Mouse (Mus musculus) cortical plate, adult 2 months (tissue): ENCODE results near the gene Hcn1.

Experiments
- CTCF ChIP-seq: fragments of 200-500 bp; IDR thresholded peaks from 2 replicates; pipeline ENCODE4 v1.5.1; 2011; ENCODE audit warnings: mild to moderate bottlenecking, control low read depth, low read length; ENCODE audit not compliant: insufficient read depth; ENCODE audit errors: extremely low read depth
- POLR2A ChIP-seq: fragments of 200-500 bp; IDR thresholded peaks from 2 replicates; pipeline ENCODE4 v1.6.1; 2011; ENCODE audit warnings: mild to moderate bottlenecking, low read length, control low read depth; ENCODE audit not compliant: insufficient read depth; ENCODE audit errors: extremely low read depth

- TF ChIP-seq CTCF (no peak), POLR2A (no peak)
Observed at GRCm38 (mm10) chr13:117694729-117695332, 92.7 kb downstream of the Hcn1 start.
